Mouse (Mus musculus): ENCODE results near the gene Sema4g.

The Sema4g gene

GRCm38 (mm10) chr19:44988831-44989566 is at the start of gene Sema4g:
TSS of gene Sema4g (plus strand) at chr19:44989101.
- in situ Hi-C loops (cut with MboI; ENCODE audit: low pct_unique_long_range_greater_than_20kb in 1 of 2, low sequenced_read_pairs in 2 of 2, unreplicated experiment in 1 of 2): no loop called here

DNA sequence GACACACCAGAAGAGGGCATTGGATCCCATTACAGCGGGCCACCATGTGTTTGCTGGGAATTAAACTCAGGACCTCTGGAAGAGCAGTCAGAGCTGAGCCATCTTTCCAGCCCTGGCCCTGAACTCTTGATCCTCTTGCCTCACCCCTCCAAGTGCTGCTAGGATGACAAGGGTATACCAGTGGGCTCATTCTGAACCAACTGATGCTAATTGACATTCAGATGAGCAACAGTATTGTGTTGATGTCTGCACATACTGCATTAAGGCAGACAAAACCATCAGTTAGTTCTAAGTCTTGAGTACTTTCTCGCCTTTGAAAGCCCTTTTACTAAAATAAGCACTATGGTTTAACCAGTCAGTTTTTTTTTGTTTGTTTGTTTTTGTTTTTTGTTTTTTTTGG is 29.3 kb upstream of the Sema4g start:
- in situ Hi-C loops (cut with MboI; ENCODE audit: low pct_unique_long_range_greater_than_20kb in 1 of 2, low sequenced_read_pairs in 2 of 2, unreplicated experiment in 1 of 2): loop anchor here in 1 of 2 experiments (25.0 kb wide), 1 partner anchor 803 kb away; no protein-coding TSS in a partner anchor

- in situ Hi-C loops (cut with MboI; ENCODE audit: low pct_unique_long_range_greater_than_20kb in 1 of 2, low sequenced_read_pairs in 2 of 2, unreplicated experiment in 1 of 2): loop anchor here in 1 of 2 experiments (25.0 kb wide), 1 partner anchor 796 kb away; no protein-coding TSS in a partner anchor
Measured at GRCm38 (mm10) chr19:44965978-44966377, 22.9 kb upstream of the Sema4g start.

GRCm38 (mm10) chr19:44968329-44968728 is 20.6 kb upstream of the Sema4g start:
- in situ Hi-C loops (cut with MboI; ENCODE audit: low pct_unique_long_range_greater_than_20kb in 1 of 2, low sequenced_read_pairs in 2 of 2, unreplicated experiment in 1 of 2): loop anchor here in 1 of 2 experiments (25.0 kb wide), 1 partner anchor 794 kb away; no protein-coding TSS in a partner anchor

DNA sequence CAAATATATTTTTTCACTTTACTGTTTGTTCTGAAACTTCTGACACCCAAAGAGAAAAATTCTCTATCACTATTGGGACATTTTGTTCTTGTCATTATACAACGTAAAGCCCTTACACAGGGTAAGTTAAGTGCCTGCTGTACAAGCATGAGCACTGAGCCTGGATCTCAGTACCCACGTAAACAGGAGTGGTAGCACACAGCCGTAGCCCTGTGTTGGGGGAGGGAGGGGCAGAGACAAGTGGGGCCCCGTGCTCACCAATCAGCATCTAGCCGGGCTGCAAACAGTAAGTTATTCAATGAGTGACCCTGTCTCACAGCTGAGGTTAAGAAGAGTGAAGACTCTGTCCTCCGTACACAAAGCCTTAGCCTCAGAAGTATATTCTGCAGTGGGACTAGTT is 12.3 kb upstream of the Sema4g start:
- in situ Hi-C loops (cut with MboI; ENCODE audit: low pct_unique_long_range_greater_than_20kb in 1 of 2, low sequenced_read_pairs in 2 of 2, unreplicated experiment in 1 of 2): no loop called here

DNA sequence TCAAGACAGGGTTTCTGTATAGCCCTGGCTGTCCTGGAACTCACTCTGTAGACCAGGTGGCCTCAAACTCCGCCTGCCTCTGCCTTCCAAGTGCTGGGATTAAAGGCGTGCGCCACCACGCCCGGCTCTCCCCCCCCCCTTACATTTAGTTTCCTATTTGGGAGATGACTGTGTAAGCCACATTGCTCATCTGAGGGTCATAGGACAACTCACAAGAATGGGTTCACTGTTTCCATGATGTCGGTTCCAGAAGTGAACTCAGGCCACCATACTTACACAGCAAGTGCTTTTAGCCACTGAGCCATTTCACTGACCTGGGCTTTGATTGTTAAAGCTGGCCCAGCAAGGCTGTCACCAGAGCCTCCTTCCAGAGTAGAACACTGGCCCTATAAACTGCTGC is 11.8 kb upstream of the Sema4g start:
- in situ Hi-C loops (cut with MboI; ENCODE audit: low pct_unique_long_range_greater_than_20kb in 1 of 2, low sequenced_read_pairs in 2 of 2, unreplicated experiment in 1 of 2): no loop called here

DNA sequence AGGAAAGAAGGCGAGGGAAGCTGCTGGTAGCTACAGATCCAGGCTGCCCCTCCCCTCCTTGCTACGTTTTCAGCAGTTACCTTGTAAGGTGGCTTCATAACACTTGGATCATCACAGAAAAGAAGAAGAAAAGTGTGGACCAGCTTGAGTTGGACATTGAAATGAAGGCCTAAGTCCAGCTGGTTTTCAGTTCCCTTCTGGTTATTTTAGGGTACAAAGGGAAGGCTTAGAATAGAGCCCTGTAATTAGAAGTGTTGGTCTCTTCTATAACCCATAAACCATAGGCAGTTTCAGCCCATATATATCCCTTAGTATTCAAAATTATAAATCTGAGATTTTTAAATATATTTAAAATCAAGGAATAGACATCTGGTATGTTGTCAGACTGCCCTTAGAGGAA is 8.1 kb upstream of the Sema4g start:
- in situ Hi-C loops (cut with MboI; ENCODE audit: low pct_unique_long_range_greater_than_20kb in 1 of 2, low sequenced_read_pairs in 2 of 2, unreplicated experiment in 1 of 2): no loop called here

GRCm38 (mm10) chr19:44982477-44983115 is 6.3 kb upstream of the Sema4g start:
- in situ Hi-C loops (cut with MboI; ENCODE audit: low pct_unique_long_range_greater_than_20kb in 1 of 2, low sequenced_read_pairs in 2 of 2, unreplicated experiment in 1 of 2): no loop called here

DNA sequence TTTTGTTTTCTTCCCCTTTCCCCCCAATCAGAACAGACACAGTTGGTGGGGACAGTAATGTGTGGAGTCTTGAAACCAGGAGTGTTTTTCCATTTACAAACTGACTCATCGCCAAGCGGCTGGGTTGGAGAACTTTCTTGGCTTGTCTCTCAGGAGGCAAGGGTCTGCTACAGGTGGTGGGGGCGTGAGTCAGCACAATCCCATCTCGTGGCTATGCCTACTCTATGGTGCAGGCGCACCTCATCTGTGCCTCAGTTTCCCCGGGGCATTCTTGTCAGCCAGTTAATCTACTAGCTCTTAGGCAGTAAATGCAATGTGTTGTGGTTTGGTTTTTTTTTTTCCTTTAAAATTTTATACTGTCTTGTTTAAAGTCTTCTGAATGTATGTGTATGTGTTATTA is 5.5 kb upstream of the Sema4g start:
- in situ Hi-C loops (cut with MboI; ENCODE audit: low pct_unique_long_range_greater_than_20kb in 1 of 2, low sequenced_read_pairs in 2 of 2, unreplicated experiment in 1 of 2): no loop called here

DNA sequence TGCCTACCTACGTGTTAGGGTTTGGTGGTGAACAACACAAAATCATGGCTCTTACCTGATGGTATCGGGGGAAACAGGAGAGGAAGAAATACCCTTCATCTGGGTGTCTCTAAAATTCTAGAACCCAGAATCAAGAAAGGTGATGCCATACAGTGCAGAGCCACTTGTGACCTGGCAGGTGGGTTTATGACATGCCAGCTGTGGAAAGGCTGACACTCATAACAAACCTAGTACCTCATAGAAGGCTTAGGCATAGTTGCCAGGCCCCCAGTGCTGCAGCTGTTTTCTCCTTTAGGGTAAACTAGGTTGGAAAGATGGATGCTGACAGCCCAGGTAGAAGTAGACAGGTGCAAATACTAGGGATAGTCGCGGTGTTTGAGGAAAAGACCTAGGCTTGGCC is 4.5 kb upstream of the Sema4g start:
- in situ Hi-C loops (cut with MboI; ENCODE audit: low pct_unique_long_range_greater_than_20kb in 1 of 2, low sequenced_read_pairs in 2 of 2, unreplicated experiment in 1 of 2): no loop called here

GRCm38 (mm10) chr19:44985159-44985988 is 3.5 kb upstream of the Sema4g start:
- in situ Hi-C loops (cut with MboI; ENCODE audit: low pct_unique_long_range_greater_than_20kb in 1 of 2, low sequenced_read_pairs in 2 of 2, unreplicated experiment in 1 of 2): no loop called here

GRCm38 (mm10) chr19:44987004-44987403 is 1.9 kb upstream of the Sema4g start:
- in situ Hi-C loops (cut with MboI; ENCODE audit: low pct_unique_long_range_greater_than_20kb in 1 of 2, low sequenced_read_pairs in 2 of 2, unreplicated experiment in 1 of 2): no loop called here

- in situ Hi-C loops (cut with MboI; ENCODE audit: low pct_unique_long_range_greater_than_20kb in 1 of 2, low sequenced_read_pairs in 2 of 2, unreplicated experiment in 1 of 2): no loop called here
Measured at GRCm38 (mm10) chr19:44987851-44988250, 1.1 kb upstream of the Sema4g start.

DNA sequence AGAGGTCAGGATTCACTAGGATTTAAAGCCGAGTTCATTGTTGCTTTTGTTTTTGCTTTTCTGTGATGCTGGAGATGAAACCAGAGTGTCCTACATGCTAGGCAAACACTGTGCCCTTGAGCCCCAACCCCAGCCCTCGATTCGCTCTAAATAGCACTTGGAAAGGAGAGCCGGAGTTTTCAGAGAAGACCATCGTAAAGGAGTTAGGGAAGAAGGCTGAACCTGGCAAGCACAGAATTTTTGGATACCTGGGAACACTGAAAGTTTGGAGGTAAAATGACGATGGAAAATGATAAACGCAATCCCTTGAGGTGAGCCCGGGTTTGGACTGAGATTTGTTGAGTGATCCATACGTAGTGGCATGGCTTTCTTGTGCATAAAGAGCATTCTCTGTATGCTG is 580 bp upstream of the Sema4g start:
- in situ Hi-C loops (cut with MboI; ENCODE audit: low pct_unique_long_range_greater_than_20kb in 1 of 2, low sequenced_read_pairs in 2 of 2, unreplicated experiment in 1 of 2): no loop called here

DNA sequence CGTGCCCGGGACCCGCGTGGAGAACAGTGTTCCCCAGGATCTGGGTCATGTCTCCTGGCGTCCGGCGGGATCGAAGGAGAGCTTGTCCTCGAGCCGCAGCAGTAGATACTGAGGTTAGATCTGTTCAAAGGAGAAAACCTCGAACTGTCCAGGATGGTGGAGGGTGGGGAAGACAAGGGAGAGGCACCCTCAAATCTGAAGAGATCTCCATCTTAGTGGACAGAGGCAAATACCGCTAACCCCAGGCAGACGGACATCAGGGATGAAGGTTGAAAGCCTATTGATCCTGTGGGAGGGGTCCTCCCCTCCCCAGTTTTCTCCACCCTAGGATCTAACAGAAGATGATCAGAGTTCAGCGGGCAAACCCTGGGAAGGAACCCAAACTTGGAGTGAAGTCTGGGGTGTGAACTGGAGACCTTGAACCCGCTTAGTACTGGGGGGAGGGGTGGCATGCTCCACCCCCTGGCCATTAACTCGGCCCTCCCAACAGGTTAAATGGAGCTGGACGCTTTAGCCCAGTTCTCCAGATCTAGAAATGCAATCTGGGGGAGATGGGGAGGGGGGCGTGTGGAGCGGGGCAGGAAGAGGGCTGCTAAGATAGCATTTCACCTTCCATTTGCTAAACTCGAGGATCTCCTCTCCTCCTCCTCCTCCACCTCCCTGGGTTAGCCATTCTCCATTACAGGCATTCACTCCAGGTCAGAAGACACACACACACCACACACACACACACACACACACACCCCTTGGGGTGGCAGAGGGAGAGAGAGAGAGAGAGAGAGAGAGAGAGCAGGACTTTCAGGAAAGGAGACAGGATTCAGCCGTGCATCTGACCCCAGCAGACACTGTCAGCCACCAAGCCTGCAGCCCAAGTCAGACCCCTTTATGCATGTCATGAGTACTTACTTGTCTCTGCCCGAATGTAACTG is 930 bp downstream of the Sema4g start:
- in situ Hi-C loops (cut with MboI; ENCODE audit: low pct_unique_long_range_greater_than_20kb in 1 of 2, low sequenced_read_pairs in 2 of 2, unreplicated experiment in 1 of 2): no loop called here

- in situ Hi-C loops (cut with MboI; ENCODE audit: low pct_unique_long_range_greater_than_20kb in 1 of 2, low sequenced_read_pairs in 2 of 2, unreplicated experiment in 1 of 2): no loop called here
Measured at GRCm38 (mm10) chr19:44991031-44991430, 2.1 kb downstream of the Sema4g start.

- in situ Hi-C loops (cut with MboI; ENCODE audit: low pct_unique_long_range_greater_than_20kb in 1 of 2, low sequenced_read_pairs in 2 of 2, unreplicated experiment in 1 of 2): no loop called here
Measured at GRCm38 (mm10) chr19:44992246-44992645, 3.3 kb downstream of the Sema4g start.

GRCm38 (mm10) chr19:44992712-44993111 is 3.8 kb downstream of the Sema4g start:
- in situ Hi-C loops (cut with MboI; ENCODE audit: low pct_unique_long_range_greater_than_20kb in 1 of 2, low sequenced_read_pairs in 2 of 2, unreplicated experiment in 1 of 2): no loop called here

Measured in mouse embryonic stem cell (cell line).